Mouse (Mus musculus) thymus, adult 2 months (tissue): ENCODE measurements around the gene Gm28035.

ENCODE experiments used
- CTCF ChIP-seq: fragments of 200-500 bp; IDR thresholded peaks from 2 replicates; pipeline ENCODE4 v1.5.1; 2012; ENCODE audit warnings: mild to moderate bottlenecking, control low read depth, low read length, moderate library complexity, borderline replicate concordance; ENCODE audit not compliant: control insufficient read depth, poor library complexity, insufficient read depth; ENCODE audit errors: extremely low read depth
- POLR2A ChIP-seq: fragments of 200-500 bp; IDR thresholded peaks from 2 replicates; pipeline ENCODE4 v1.6.1; 2012; ENCODE audit warnings: mild to moderate bottlenecking, low read length, control low read depth, moderate library complexity; ENCODE audit not compliant: control insufficient read depth, poor library complexity, insufficient read depth; ENCODE audit errors: extremely low read depth

DNA sequence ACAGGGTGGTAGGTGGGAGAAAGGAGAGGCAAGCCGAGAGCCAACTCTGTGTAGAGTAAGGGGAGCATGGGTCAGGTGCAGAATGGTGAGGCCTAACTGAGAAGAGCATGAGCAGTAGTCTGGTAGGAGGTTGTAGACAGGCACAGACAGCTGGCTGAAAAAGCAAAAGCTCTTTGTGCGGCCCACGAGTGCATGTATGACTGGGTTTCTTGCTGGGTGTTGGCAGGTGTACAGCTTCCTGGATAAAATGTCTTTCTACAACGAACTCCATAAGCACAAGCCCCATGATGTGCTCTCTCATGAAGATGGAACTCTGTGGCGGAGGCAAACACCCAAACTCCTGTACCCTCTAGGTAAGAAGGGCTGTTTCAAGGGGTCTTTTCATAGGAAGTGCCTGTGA lies 76.6 kb downstream of the Gm28035 start:
- no peak for TF ChIP-seq CTCF
- TF ChIP-seq POLR2A, result no peak
